Mouse (Mus musculus) heart, embryonic 12.5 days (tissue): ENCODE results near the gene Rbm31y. TPM values are rescaled to one million over a fixed set of nuclear protein-coding genes. Genes with fewer than 3 reads are reported as not detected.
"Not testable (repeated sequence)": the region's sequence is repeated elsewhere in the genome, so short reads cannot be mapped to it uniquely, and the experiment has no call there.

Source experiments
- ATAC-seq: fragments of 200-750 bp; cut with Nextera tagmentation; 2 replicates; pipeline ENCODE4 v1.8.0; 2017; ENCODE audit warnings: moderate TSS enrichment, moderate library complexity; ENCODE audit not compliant: insufficient number of reproducible peaks, low FRiP score
- H3K27ac ChIP-seq: fragments of 300-500 bp; sonication (generic); 2 replicates; pipeline ENCODE4 v1.5.1; 2016; ENCODE audit warnings: mild to moderate bottlenecking, moderate library complexity; ENCODE audit not compliant: poor library complexity, severe bottlenecking
- H3K27me3 ChIP-seq: fragments of 300-500 bp; sonication (generic); replicated peaks from 2 replicates; pipeline ENCODE4 v1.6.1; 2016; ENCODE audit warnings: mild to moderate bottlenecking, moderate library complexity
- H3K36me3 ChIP-seq: fragments of 300-500 bp; sonication (generic); 2 replicates; pipeline ENCODE4 v1.6.1; 2016; ENCODE audit warnings: mild to moderate bottlenecking, moderate library complexity
- H3K4me1 ChIP-seq: fragments of 300-500 bp; sonication (generic); replicated peaks from 2 replicates; pipeline ENCODE4 v1.6.1; 2016; ENCODE audit warnings: mild to moderate bottlenecking
- H3K4me2 ChIP-seq: fragments of 300-500 bp; sonication (generic); 2 replicates; pipeline ENCODE4 v1.6.1; 2016; ENCODE audit warnings: mild to moderate bottlenecking, moderate library complexity
- H3K4me3 ChIP-seq: fragments of 300-500 bp; sonication (generic); 2 replicates; pipeline ENCODE4 v1.5.1; 2016; ENCODE audit warnings: mild to moderate bottlenecking
- H3K9ac ChIP-seq: fragments of 300-500 bp; sonication (generic); 2 replicates; pipeline ENCODE4 v1.6.1; 2016; ENCODE audit warnings: mild to moderate bottlenecking, moderate library complexity
- H3K9me3 ChIP-seq: fragments of 300-500 bp; sonication (generic); replicated peaks from 2 replicates; pipeline ENCODE4 v1.6.1; 2016; ENCODE audit warnings: mild to moderate bottlenecking, moderate library complexity
- WGBS: fragments of 180-500 bp; shearing (Covaris S2); methylation state at CpG from one replicate; pipeline ENCODE4 v1.1.7; 2016; 5-methylcytosine and 5-hydroxymethylcytosine counted together
- polyA plus RNA-seq: library from polyadenylated mRNA; unstranded; fragments of >200 nt; fragmentation: Nextera tagmentation; extraction: Ambion mirVana; gene quantifications from 2 replicates; pipeline ENCODE4 v1.2.1, GENCODE M21; 2016

The Rbm31y gene
- not detected in 2 replicates for polyA plus RNA-seq

DNA sequence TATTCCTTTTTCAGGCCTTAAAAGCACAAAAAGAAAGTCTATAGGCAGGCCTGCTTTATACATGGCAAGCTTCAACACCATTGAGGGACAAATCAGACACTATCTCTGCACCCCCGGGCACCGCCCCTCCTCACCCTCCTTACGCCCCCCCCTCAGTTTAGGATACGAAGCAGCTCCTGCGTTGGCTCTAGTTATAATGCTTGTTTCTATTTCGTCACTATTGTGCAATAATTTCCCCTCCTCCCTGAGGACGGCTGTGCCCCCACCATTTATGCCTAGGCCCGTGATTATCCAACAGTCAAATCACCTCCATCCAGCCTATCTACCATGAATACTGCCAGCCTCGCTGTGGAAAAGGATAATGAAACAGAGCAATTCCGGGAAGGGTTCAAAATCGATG, at the start of gene Rbm31y:
TSS of gene Rbm31y (plus strand) at position 301 of the 400 bp plus-strand sequence.
- H3K27ac ChIP-seq, H3K9me3 ChIP-seq, H3K9ac ChIP-seq, H3K4me3 ChIP-seq, H3K4me1 ChIP-seq, ATAC-seq, H3K27me3 ChIP-seq, H3K36me3 ChIP-seq, H3K4me2 ChIP-seq: not testable (repeated sequence)
- no CpG with 5 or more reads among the region's 11 CpGs for WGBS
